Mouse (Mus musculus) thymus, postnatal 14 days (tissue): ENCODE measurements at regions not wholly inside any gene's neighbourhood (a gene's known extent, or its start where the extent isn't known, plus 50 kb on each side); places are given as distances from the start of the nearest gene placed in this dataset.

Experiments used
- DNase-seq: peaks from one replicate; pipeline ENCODE4 v3.0.0; 2021

DNA sequence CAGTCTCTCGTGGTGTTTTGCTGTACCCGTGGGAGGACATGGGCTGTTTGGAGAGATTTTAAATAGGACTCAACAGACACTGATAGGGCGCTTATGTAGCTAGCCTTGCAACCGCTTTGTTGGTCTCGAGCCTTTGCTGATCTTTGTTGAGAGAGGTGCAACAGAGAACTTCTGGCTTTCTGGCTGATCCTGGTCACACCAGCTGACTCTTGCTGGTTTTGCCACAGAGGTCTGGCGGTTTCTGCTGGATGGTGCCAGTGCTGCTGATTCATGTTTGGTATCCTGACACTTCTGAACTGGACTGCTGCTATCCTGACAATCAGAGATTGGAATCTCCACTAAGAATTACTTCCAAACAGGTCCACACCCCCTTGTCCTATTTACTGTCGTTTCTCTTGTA is 102.1 kb upstream of the Sh3bp4 start:
- no peak for DNase-seq

DNA sequence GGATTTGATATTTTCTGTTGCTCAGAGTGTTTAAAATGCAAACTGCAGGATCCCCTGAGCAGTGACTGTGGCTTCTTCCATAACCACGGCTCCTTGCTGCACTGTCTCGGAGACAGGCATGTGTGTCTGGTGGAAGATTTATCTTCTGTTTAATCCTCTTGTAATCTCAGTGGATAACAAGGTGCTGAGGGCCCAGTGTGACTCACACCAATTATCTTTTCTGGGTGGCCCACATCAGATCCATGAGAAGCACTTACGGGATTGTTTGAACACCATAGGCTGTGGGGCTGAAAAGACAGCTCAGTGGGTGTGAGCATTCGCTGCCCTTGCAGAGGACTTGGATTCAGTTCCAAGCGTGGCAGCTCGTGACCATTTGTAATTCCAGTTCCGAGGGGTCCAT is 101.2 kb upstream of the Sh3bp4 start:
- DNase-seq = no peak

DNA sequence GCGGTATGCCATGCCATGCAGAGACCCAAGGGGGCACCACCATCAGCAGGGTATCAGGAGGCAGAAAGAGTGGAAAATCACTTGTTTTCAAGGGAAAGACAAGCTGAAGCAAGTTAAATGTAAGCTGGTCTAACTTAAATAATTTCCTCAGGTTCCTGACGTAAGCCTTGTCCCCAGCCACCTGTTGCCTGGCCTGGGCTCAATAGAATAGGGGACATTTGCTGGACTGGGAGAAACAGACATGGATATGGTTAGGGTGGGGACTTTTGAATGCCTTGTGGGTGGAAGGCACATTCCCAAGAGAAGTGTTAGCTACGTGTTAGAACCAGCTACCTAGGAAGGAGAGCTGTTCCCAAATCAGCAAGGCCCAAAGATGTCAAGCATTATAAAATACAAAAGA is 100.6 kb upstream of the Sh3bp4 start:
- DNase-seq = no peak

DNA sequence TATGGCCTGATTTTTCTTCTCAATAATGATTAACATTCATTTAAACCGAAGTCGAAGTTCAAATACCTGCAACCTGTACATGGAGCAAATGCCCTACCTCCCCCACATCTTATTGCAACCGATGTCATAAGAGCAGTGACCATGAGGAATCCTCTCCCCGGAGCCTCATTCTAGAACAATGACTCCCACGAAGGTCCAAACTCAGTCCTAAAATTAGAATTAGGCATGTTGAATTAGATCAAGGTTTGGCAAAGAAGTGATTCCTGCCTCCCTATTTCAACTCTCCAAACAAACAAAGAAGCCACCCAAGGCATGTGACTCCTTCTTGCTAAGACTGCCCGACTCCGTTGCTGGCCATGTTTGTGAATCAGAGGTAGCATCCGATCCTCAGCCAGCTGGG is 94.1 kb upstream of the Sh3bp4 start:
- no peak for DNase-seq

DNA sequence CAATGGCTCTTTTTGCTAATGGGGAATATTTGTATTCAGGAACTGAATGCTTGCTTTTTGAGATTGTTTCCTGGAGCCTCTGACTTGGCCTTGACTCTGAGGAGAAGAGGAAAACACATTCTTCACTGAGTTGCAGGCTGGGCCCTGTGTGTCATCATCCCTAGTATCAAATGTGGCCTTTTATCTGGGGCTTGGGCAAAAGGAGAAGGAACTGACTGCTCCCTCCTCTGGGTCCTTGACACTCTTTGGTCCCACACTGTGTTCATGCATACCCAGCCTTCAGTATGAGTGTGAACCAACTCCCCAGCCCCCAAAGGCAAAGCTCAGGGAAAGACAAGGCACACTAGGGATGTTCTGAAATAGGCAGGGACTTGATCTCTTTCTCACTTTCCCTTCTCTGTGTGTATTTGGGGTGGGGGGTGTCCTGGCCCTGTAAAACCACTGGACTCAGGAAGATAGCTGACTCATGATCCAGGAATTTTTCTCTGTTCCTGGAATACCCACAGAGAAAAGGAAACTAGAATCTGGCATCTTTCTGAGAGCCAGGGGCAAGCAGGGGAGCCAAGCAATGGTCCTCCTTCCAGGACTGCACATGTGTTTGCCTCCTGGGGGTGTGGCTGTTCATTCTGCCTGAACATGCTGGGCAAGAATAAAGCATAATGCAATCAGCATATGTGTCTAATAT is 82.1 kb upstream of the Sh3bp4 start:
- no peak for DNase-seq

DNA sequence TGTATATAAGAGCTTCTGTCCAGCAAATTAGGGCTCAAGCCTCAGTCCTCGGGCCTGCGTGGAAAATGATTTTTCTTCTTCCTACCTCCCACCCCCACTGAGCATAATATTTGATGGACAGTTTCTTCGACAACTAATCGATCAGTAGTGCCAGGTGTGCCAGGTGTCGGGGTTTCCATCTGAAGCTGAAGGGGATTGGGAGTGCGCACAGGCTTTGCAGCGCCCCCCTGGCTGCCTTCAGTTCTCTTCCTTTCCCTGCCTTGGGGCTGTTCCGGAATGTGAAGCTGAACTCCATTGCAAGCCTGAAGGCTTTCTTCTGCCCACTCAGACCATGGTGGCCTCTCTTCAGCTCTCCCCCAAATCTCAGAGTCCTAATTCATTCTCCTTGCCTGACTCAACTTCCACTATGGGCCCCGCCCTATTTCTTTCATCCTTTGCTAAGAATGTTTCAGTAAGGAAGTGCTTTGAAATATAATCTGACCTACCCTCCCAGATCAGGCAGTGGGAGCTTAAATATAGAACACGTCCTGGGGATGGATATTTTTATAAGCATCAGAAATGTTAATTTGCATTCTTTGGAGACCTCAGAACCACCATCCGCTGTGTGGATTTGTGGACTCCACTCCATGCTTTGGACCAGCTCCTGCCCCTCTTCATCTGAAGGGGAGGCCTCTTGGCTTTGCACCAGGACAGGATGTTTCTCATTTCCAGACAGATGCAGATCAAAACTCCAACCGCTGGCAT is 75.5 kb upstream of the Sh3bp4 start:
- no peak for DNase-seq

DNA sequence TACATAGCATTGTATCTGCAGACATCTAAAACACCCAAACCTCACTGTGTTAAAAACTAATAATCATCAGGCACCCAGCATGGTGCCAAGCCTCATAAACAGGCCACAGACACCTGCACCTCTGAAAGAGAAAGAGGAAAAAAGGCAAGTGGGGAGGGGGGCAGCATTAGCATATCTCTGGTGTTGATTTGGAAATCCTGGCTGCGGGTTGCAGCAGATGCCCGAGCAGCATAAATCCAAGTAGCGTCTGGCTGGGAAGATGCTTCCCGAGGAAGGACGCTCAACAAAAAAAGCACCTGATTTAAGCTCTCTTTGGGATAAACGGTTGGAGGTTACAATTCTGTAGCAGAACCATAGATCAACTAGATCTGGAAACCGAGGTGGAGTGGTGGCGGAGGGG is 74.3 kb upstream of the Sh3bp4 start:
- no peak for DNase-seq

DNA sequence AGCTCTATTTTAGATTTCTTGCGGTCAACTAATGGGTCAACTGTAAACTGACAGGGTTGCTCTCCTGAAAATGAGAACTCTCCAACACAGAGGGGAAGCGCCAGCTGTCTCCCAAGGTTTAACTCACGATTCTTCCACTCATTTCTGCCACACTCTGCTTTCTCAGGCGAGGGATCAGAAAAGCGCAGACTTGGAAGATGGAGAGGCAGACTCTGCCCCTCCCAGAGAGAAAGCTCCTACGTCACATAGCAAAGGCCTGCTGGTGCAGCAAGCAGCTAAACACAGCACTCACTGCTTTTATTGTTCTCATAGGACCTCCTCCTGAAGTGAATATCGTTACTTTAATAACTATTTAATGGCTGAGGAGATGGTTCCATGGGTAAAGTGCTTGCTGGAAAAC is 73.6 kb upstream of the Sh3bp4 start:
- DNase-seq = no peak

DNA sequence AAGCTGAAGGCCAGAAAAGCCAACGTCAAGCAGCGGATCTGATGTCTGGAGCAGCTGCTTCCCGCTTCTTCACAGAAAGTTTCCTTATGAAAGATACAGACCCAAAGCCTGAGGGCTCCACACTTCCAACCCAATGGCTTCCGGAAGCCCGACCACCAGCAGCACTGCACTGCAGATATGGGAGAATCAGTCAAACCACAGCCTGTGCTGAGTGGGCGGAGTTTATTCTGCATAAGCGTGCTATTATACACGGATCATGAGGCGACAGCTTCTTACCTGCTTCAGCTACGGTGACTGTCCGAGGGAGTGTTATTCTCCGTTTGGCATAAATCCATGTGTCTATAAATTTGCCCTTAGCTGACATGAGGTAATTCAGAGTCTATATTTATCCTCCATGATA is 72.4 kb upstream of the Sh3bp4 start:
- no peak for DNase-seq

DNA sequence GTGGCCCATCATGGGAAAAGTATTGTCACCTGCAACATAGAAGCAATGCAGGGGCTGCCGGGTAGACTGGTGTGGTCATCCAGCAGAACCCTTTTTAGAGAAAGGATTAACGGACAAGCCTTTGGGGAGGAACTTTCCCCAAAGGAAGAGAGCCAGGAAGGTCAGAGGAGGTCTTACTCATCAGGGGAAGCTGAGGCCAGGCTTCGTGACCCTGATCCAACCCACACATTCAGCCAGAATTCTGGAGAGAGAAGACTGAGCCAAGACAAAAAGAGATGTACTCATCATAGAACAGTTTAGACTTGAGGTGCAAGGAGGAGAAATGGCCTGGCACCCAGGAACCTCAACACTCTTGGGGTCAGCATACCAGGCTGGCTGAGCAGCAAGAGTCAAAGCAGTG is 67.9 kb upstream of the Sh3bp4 start:
- no peak for DNase-seq

DNA sequence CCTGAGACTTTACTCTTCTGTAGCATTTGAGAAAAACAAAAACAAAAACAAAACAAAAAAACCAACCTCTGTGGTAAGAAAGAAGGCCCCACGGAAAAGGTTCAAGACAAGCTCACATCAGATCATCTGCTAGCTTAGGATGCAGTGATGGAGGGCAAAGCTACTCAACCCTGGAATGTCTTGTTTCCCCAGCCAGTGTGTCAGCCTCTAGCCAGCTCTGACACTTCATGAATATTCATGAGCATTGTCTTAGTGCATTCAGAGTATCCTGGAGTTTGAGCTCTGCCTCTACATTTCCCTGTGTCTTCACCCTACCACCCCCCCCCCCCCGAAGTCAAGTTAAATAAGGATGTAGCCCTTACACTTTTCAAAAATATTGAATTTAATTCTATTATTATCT is 66.5 kb upstream of the Sh3bp4 start:
- DNase-seq = no peak

DNA sequence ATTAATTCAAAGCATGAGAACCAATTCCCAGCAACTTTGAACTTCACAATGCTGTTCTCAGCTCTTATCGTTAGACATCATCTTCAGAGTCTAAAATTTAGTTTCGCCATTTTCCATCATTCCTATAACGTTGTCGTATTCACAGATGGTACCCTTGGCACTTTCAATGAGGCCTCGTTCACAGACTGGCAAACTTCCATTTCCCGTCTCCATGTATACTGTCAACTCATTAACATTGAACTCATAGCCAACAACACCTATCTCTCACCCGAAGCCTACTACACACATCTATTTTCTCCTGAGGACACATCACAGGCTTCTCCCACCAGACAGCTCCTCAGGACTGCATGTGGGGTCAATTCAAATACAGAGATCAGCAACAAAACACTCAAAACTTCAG is 62.7 kb upstream of the Sh3bp4 start:
- no peak for DNase-seq

DNA sequence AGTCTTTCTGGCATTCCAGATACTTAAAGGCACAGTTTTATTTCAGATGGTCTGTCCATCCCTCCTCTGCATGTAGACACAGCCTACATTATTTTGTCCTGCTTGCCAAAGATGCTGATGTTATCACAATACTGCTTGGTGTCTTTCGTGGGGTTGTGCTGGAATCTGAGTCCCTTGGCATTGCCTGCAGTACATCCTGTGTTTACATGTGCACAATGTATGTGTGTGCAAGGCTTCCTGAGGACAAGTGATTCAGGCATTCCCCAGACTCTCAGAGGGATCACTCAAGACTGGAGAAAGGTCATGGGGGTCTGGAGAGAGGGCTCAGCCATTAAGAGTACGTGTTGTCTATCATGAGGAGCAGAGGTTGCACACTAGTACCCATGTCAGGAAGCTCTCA is 60.0 kb upstream of the Sh3bp4 start:
- no peak for DNase-seq

DNA sequence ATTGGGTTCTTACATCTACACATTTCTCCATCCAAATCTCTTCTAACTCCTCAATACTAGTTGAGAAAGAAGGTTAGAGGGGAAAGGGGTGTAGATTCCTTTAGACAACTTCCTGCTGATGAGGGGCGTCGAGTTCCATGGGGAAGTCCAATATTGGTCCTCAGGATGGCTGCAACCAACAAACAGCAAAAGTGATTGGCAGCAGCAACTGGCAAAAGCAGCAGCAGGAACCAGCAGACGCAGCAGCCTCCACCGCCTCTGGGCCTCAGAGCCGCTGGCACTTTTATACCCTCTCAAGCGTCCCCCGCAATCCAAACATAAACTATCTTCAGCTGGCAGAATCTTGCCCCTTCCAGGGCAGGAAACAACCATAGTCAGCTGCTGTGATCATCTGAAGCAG is 58.8 kb upstream of the Sh3bp4 start:
- DNase-seq = no peak

DNA sequence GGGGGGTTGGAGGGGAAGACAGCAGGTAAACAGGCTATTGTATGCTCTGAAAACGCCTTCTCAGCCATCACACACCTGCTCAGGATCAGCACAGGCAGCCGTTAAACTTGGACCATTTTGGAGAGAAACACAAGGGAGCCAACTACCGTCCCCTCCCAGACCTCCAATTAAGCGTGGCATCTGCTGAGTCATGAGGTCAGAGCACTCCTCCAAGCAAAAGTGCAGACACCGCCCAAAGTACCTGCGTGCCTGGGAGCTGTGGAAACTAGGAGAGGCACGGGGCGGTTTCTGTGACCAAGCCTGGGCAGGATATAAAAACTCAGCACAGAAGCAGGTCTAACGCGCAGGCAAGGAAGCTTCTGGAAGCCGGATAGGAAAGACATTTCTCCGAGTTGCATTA is 54.8 kb upstream of the Sh3bp4 start:
- DNase-seq = no peak

DNA sequence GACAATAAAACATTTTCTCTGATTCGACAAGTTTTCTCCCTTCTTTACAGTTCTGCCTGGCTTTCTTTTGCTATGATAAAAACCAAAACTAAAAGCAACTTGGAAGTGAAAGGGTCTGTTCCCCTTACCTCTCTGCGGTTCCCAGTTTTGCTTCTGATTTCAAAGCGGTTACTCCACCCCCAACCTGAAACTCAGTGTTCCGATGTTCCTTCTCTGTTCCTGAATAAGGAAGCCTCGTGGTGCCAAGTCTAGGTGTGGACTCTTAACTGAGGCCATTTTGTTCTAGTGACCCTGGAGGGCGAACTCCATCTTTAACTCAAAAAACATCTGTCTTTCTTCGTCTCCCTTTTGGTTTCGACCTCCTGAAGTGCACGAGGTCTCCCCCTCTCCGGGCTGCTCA is 54.4 kb upstream of the Sh3bp4 start:
- DNase-seq = no peak

DNA sequence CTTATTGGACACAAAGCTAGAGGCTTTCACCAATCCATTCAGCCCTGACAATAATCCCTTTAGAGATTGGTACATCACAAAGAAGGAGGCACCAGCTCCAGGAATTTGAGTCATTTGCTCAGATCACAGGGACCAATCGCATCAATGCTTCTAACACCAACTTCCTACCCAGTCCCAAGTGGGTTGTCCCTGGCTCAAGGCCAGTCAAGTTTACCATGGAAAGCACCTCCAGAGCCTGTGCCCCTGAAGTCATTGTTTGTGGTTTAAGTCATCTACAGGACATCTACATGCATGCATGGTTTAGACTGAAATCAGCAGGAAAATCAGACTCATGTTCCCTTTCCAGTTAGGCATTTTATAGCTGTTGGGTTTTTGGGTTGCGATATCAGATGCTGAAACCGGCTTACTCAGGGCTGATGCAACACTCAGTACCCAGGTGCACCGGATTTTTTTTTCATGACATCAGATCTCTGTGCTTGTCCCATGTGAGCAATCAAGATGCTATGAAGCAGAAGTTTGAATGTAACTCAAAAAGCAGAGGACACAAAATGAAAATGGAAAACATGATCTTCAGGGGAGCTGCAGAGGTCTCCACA is 50.3 kb upstream of the Sh3bp4 start:
- DNase-seq = no peak
